Mouse (Mus musculus): Measurements from ENCODE around the gene Pdhx. TPM values are rescaled to one million over a fixed set of nuclear protein-coding genes. Genes with fewer than 3 reads are reported as not detected.

Gene Pdhx
- polyA plus RNA-seq (2012; fragmentation: generic; extraction: Trizol): 1 to 10 TPM; 3.5 to 7.4 TPM

GRCm38 (mm10) chr2:103073219-103073982, at the start of gene Pdhx, which contains the start of gene Apip:
TSS of gene Pdhx (minus strand) at chr2:103073513.
TSS of gene Apip (plus strand) at chr2:103073675.

Other genes with a start within 250 kb of the Pdhx start
- gene Cd44, start 171.8 kb downstream of the Pdhx start, polyA plus RNA-seq (2012; fragmentation: generic; extraction: Trizol): 10 to 100 TPM; 14.5 to 16.2 TPM
- gene Apip, start 162 bp upstream of the Pdhx start, polyA plus RNA-seq (2012; fragmentation: generic; extraction: Trizol): 10 to 100 TPM; 15.3 to 41.6 TPM
- gene Ehf, start 229.8 kb upstream of the Pdhx start, polyA plus RNA-seq (2012; fragmentation: generic; extraction: Trizol): not detected

Data from C3H10T1/2 (cell line).